Mouse (Mus musculus): ENCODE data around the gene Ugp2. TPM values are rescaled to one million over a fixed set of nuclear protein-coding genes. Genes with fewer than 3 reads are reported as not detected.

Ugp2 gene
- polyA plus RNA-seq (2014; fragmentation: Nextera tagmentation; extraction: Ambion mirVana) = 70.6 and 76.1 TPM in 2 replicates

- Histone ChIP-seq H3K27ac (replicated peaks; ENCODE audit: low read depth, low read length) (peak within 1 kb of the TSS; percentile 84), H3K27me3 (ENCODE audit: control insufficient read depth, insufficient read depth, low read length) (no peaks in the 10 kb centered on the region), H3K4me1 (ENCODE audit: control insufficient read depth, insufficient read depth, low read length) (no peaks in the 10 kb centered on the region), H3K9ac (replicated peaks; ENCODE audit: low read length) (peak within 1 kb of the TSS; percentile 81), H3K4me2 (ENCODE audit: low read depth, low read length) (peak within 1 kb of the TSS; percentile 43), H3K4me3 (ENCODE audit: low read depth, low read length) (peak within 1 kb of the TSS; percentile 75), H3K36me3 (replicated peaks; ENCODE audit: control insufficient read depth, insufficient read depth, low read depth, low read length) (no peaks in the 10 kb centered on the region), H3K9me3 (replicated peaks; ENCODE audit: control insufficient read depth, low read length) (no peaks in the 10 kb centered on the region)
- DNase-seq (ENCODE audit: low spot score) (peak; percentile 96), ATAC-seq (replicated peaks; ENCODE audit: insufficient number of reproducible peaks, low FRiP score, low TSS enrichment, low read depth) (peak; percentile 95)
- WGBS = 5% methylated on average over 38 of the region's 38 CpGs
Measured at GRCm38 (mm10) chr11:21371122-21371806, at the start of gene Ugp2. TSS of gene Ugp2 (minus strand) at chr11:21371201.

GRCm38 (mm10) chr11:21414911-21415381, 43.9 kb upstream of the Ugp2 start:
- no peak overlapping the region for H3K4me3 ChIP-seq (ENCODE audit: low read depth, low read length)
- H3K4me1 ChIP-seq (ENCODE audit: control insufficient read depth, insufficient read depth, low read length) = no peaks in the 10 kb centered on the region
- DNase-seq (ENCODE audit: low spot score) = no peak
- no peak overlapping the region for H3K4me2 ChIP-seq (ENCODE audit: low read depth, low read length)
- H3K27me3 ChIP-seq (ENCODE audit: control insufficient read depth, insufficient read depth, low read length) = no peaks in the 10 kb centered on the region
- no peaks in the 10 kb centered on the region for H3K36me3 ChIP-seq (replicated peaks; ENCODE audit: control insufficient read depth, insufficient read depth, low read depth, low read length)
- H3K27ac ChIP-seq (replicated peaks; ENCODE audit: low read depth, low read length) = no peak overlapping the region
- WGBS = 50% methylated on average over 7 of the region's 7 CpGs
- H3K9me3 ChIP-seq (replicated peaks; ENCODE audit: control insufficient read depth, low read length) = no peaks in the 10 kb centered on the region
- H3K9ac ChIP-seq (replicated peaks; ENCODE audit: low read length) = no peak overlapping the region
- ATAC-seq (replicated peaks; ENCODE audit: insufficient number of reproducible peaks, low FRiP score, low TSS enrichment, low read depth) = no peak

- H3K27me3 ChIP-seq (ENCODE audit: control insufficient read depth, insufficient read depth, low read length) = no peaks in the 10 kb centered on the region
- no peak for ATAC-seq (replicated peaks; ENCODE audit: insufficient number of reproducible peaks, low FRiP score, low TSS enrichment, low read depth)
- no peaks in the 10 kb centered on the region for H3K9me3 ChIP-seq (replicated peaks; ENCODE audit: control insufficient read depth, low read length)
- no peaks in the 10 kb centered on the region for H3K36me3 ChIP-seq (replicated peaks; ENCODE audit: control insufficient read depth, insufficient read depth, low read depth, low read length)
- 92% methylated on average over 4 of the region's 4 CpGs for WGBS
- no peak overlapping the region for H3K4me3 ChIP-seq (ENCODE audit: low read depth, low read length)
- H3K9ac ChIP-seq (replicated peaks; ENCODE audit: low read length) = no peak overlapping the region
- no peak overlapping the region for H3K4me2 ChIP-seq (ENCODE audit: low read depth, low read length)
- no peak overlapping the region for H3K27ac ChIP-seq (replicated peaks; ENCODE audit: low read depth, low read length)
- DNase-seq (ENCODE audit: low spot score) = no peak
- H3K4me1 ChIP-seq (ENCODE audit: control insufficient read depth, insufficient read depth, low read length) = no peaks in the 10 kb centered on the region
Measured at GRCm38 (mm10) chr11:21406668-21407067, 35.7 kb upstream of the Ugp2 start.

GRCm38 (mm10) chr11:21406141-21406540, 35.1 kb upstream of the Ugp2 start:
- H3K9ac ChIP-seq (replicated peaks; ENCODE audit: low read length) = no peak overlapping the region
- no peaks in the 10 kb centered on the region for H3K4me1 ChIP-seq (ENCODE audit: control insufficient read depth, insufficient read depth, low read length)
- WGBS = 88% methylated on average over 1 of the region's 1 CpGs
- H3K27me3 ChIP-seq (ENCODE audit: control insufficient read depth, insufficient read depth, low read length) = no peaks in the 10 kb centered on the region
- ATAC-seq (replicated peaks; ENCODE audit: insufficient number of reproducible peaks, low FRiP score, low TSS enrichment, low read depth) (no peak), DNase-seq (ENCODE audit: low spot score) (no peak)
- H3K27ac ChIP-seq (replicated peaks; ENCODE audit: low read depth, low read length) = no peak overlapping the region
- H3K4me2 ChIP-seq (ENCODE audit: low read depth, low read length) = no peak overlapping the region
- H3K9me3 ChIP-seq (replicated peaks; ENCODE audit: control insufficient read depth, low read length) = no peaks in the 10 kb centered on the region
- H3K36me3 ChIP-seq (replicated peaks; ENCODE audit: control insufficient read depth, insufficient read depth, low read depth, low read length) = no peaks in the 10 kb centered on the region
- H3K4me3 ChIP-seq (ENCODE audit: low read depth, low read length) = no peak overlapping the region

- Histone ChIP-seq H3K27ac (replicated peaks; ENCODE audit: low read depth, low read length) (no peak overlapping the region), H3K36me3 (replicated peaks; ENCODE audit: control insufficient read depth, insufficient read depth, low read depth, low read length) (no peaks in the 10 kb centered on the region), H3K4me1 (ENCODE audit: control insufficient read depth, insufficient read depth, low read length) (no peaks in the 10 kb centered on the region), H3K9me3 (replicated peaks; ENCODE audit: control insufficient read depth, low read length) (no peaks in the 10 kb centered on the region), H3K9ac (replicated peaks; ENCODE audit: low read length) (no peak overlapping the region), H3K27me3 (ENCODE audit: control insufficient read depth, insufficient read depth, low read length) (no peaks in the 10 kb centered on the region), H3K4me2 (ENCODE audit: low read depth, low read length) (no peak overlapping the region), H3K4me3 (ENCODE audit: low read depth, low read length) (no peak overlapping the region)
- no peak for DNase-seq (ENCODE audit: low spot score)
- 69% methylated on average over 1 of the region's 1 CpGs for WGBS
- ATAC-seq (replicated peaks; ENCODE audit: insufficient number of reproducible peaks, low FRiP score, low TSS enrichment, low read depth) = no peak
Measured at GRCm38 (mm10) chr11:21403877-21404276, 32.9 kb upstream of the Ugp2 start.

- WGBS = 70% methylated on average over 5 of the region's 5 CpGs
Measured at GRCm38 (mm10) chr11:21402481-21403254, 31.7 kb upstream of the Ugp2 start.

GRCm38 (mm10) chr11:21401248-21401647, 30.2 kb upstream of the Ugp2 start:
- H3K27me3 ChIP-seq (ENCODE audit: control insufficient read depth, insufficient read depth, low read length) = no peaks in the 10 kb centered on the region
- DNase-seq (ENCODE audit: low spot score) = no peak
- H3K4me1 ChIP-seq (ENCODE audit: control insufficient read depth, insufficient read depth, low read length) = no peaks in the 10 kb centered on the region
- no peaks in the 10 kb centered on the region for H3K36me3 ChIP-seq (replicated peaks; ENCODE audit: control insufficient read depth, insufficient read depth, low read depth, low read length)
- no peak overlapping the region for H3K27ac ChIP-seq (replicated peaks; ENCODE audit: low read depth, low read length)
- no peak overlapping the region for H3K4me2 ChIP-seq (ENCODE audit: low read depth, low read length)
- H3K9me3 ChIP-seq (replicated peaks; ENCODE audit: control insufficient read depth, low read length) = no peaks in the 10 kb centered on the region
- no peak overlapping the region for H3K4me3 ChIP-seq (ENCODE audit: low read depth, low read length)
- ATAC-seq (replicated peaks; ENCODE audit: insufficient number of reproducible peaks, low FRiP score, low TSS enrichment, low read depth) = no peak
- no peak overlapping the region for H3K9ac ChIP-seq (replicated peaks; ENCODE audit: low read length)
- 80% methylated on average over 2 of the region's 2 CpGs for WGBS

More at GRCm38 (mm10) chr11:21402481-21403254, 31.7 kb upstream of the Ugp2 start:
- no peaks in the 10 kb centered on the region for H3K9me3 ChIP-seq (replicated peaks; ENCODE audit: control insufficient read depth, low read length)
- no peak for DNase-seq (ENCODE audit: low spot score)
- ATAC-seq (replicated peaks; ENCODE audit: insufficient number of reproducible peaks, low FRiP score, low TSS enrichment, low read depth) = no peak
- H3K9ac ChIP-seq (replicated peaks; ENCODE audit: low read length) = no peak overlapping the region
- H3K4me1 ChIP-seq (ENCODE audit: control insufficient read depth, insufficient read depth, low read length) = no peaks in the 10 kb centered on the region
- no peak overlapping the region for H3K27ac ChIP-seq (replicated peaks; ENCODE audit: low read depth, low read length)
- H3K4me2 ChIP-seq (ENCODE audit: low read depth, low read length) = no peak overlapping the region
- H3K36me3 ChIP-seq (replicated peaks; ENCODE audit: control insufficient read depth, insufficient read depth, low read depth, low read length) = no peaks in the 10 kb centered on the region
- no peaks in the 10 kb centered on the region for H3K27me3 ChIP-seq (ENCODE audit: control insufficient read depth, insufficient read depth, low read length)
- H3K4me3 ChIP-seq (ENCODE audit: low read depth, low read length) = no peak overlapping the region

GRCm38 (mm10) chr11:21399186-21399681, 28.2 kb upstream of the Ugp2 start:
- DNase-seq (ENCODE audit: low spot score) (peak; percentile 5), ATAC-seq (replicated peaks; ENCODE audit: insufficient number of reproducible peaks, low FRiP score, low TSS enrichment, low read depth) (no peak)
- 51% methylated on average over 5 of the region's 5 CpGs for WGBS
- H3K36me3 ChIP-seq (replicated peaks; ENCODE audit: control insufficient read depth, insufficient read depth, low read depth, low read length) = no peaks in the 10 kb centered on the region
- no peak overlapping the region for H3K27ac ChIP-seq (replicated peaks; ENCODE audit: low read depth, low read length)
- H3K4me3 ChIP-seq (ENCODE audit: low read depth, low read length) = no peak overlapping the region
- H3K9me3 ChIP-seq (replicated peaks; ENCODE audit: control insufficient read depth, low read length) = no peaks in the 10 kb centered on the region
- H3K4me1 ChIP-seq (ENCODE audit: control insufficient read depth, insufficient read depth, low read length) = no peaks in the 10 kb centered on the region
- no peak overlapping the region for H3K9ac ChIP-seq (replicated peaks; ENCODE audit: low read length)
- no peak overlapping the region for H3K4me2 ChIP-seq (ENCODE audit: low read depth, low read length)
- H3K27me3 ChIP-seq (ENCODE audit: control insufficient read depth, insufficient read depth, low read length) = no peaks in the 10 kb centered on the region

Data from embryonic facial prominence, embryonic 11.5 days (tissue).